Mouse (Mus musculus) liver, embryonic 16.5 days (tissue): ENCODE measurements around the gene Odf3. TPM values are rescaled to one million over a fixed set of nuclear protein-coding genes. Genes with fewer than 3 reads are reported as not detected.
A peak's percentile ranks its signal among the peaks of the same experiment; 100 is the strongest.

Experiments
- ATAC-seq: fragments of 200-750 bp; cut with Nextera tagmentation; 2 replicates; pipeline ENCODE4 v1.8.0; 2017; ENCODE audit warnings: low read depth, mild to moderate bottlenecking, moderate number of reproducible peaks, moderate library complexity
- H3K27ac ChIP-seq: fragments of 300-500 bp; sonication (generic); 2 replicates; pipeline ENCODE4 v1.5.1; 2014; ENCODE audit warnings: mild to moderate bottlenecking, low read length
- H3K27me3 ChIP-seq: fragments of 300-500 bp; sonication (generic); 2 replicates; pipeline ENCODE4 v1.6.1; 2014; ENCODE audit warnings: low read depth, low read length, mixed read lengths; ENCODE audit not compliant: control insufficient read depth, insufficient read depth
- H3K36me3 ChIP-seq: fragments of 300-500 bp; sonication (generic); 2 replicates; pipeline ENCODE4 v1.6.1; 2014; ENCODE audit warnings: mild to moderate bottlenecking; ENCODE audit not compliant: control insufficient read depth, insufficient read depth
- H3K4me1 ChIP-seq: fragments of 300-500 bp; sonication (generic); 2 replicates; pipeline ENCODE4 v1.6.1; 2014; ENCODE audit warnings: low read depth, low read length, mixed read lengths; ENCODE audit not compliant: control insufficient read depth
- H3K4me2 ChIP-seq: fragments of 300-500 bp; sonication (generic); 2 replicates; pipeline ENCODE4 v1.6.1; 2014; ENCODE audit warnings: low read depth, low read length, mixed read lengths
- H3K4me3 ChIP-seq: fragments of 300-500 bp; sonication (generic); 2 replicates; pipeline ENCODE4 v1.5.1; 2014; ENCODE audit warnings: low read depth, mild to moderate bottlenecking, low read length
- H3K9ac ChIP-seq: fragments of 300-500 bp; sonication (generic); 2 replicates; pipeline ENCODE4 v1.6.1; 2014; ENCODE audit warnings: low read depth, low read length
- H3K9me3 ChIP-seq: fragments of 300-500 bp; sonication (generic); replicated peaks from 2 replicates; pipeline ENCODE4 v1.6.1; 2016; ENCODE audit warnings: low read length; ENCODE audit not compliant: control insufficient read depth
- WGBS: fragments of 180-500 bp; shearing (Covaris S2); extraction: QIAGEN DNeasy Blood & Tissue Kit; methylation state at CpG from one replicate; pipeline ENCODE4 v1.1.7; 2014; ENCODE audit not compliant: insufficient replicate concordance; 5-methylcytosine and 5-hydroxymethylcytosine counted together
- polyA plus RNA-seq: library from polyadenylated mRNA; unstranded; fragments of >200 nt; fragmentation: Nextera tagmentation; extraction: Ambion mirVana; gene quantifications from 2 replicates; pipeline ENCODE4 v1.2.1, GENCODE M21; 2015

Odf3 gene
- polyA plus RNA-seq, 1 experiment from 2014 or later: not detected

GRCm38 (mm10) chr7:140821653-140822329 lies 25.8 kb upstream of the Odf3 start, which contains the start of gene Zfp941:
Gene Zfp941 (minus strand): TSS chr7:140822178.
- Histone ChIP-seq H3K4me2 (peak within 1 kb of the TSS; percentile 64), H3K27me3 (no peaks in the 10 kb centered on the region), H3K4me1 (no peaks in the 10 kb centered on the region; the same call in 1 of the 2 replicates), H3K9ac (peak within 1 kb of the TSS; percentile 39; the same call in 1 of the 2 replicates), H3K36me3 (no peaks in the 10 kb centered on the region), H3K4me3 (peak within 1 kb of the TSS; percentile 48), H3K9me3 (no peaks in the 10 kb centered on the region), H3K27ac (no peak within 1 kb of the TSS)
- peak; percentile 35; the same call in 1 of the 2 replicates for ATAC-seq
- 3% methylated on average over 21 of the region's 21 CpGs for WGBS

GRCm38 (mm10) chr7:140822731-140823130 lies 24.9 kb upstream of the Odf3 start:
- Histone ChIP-seq H3K27ac (no peak overlapping the region), H3K4me2 (no peak overlapping the region), H3K9ac (no peak overlapping the region), H3K4me3 (no peak overlapping the region), H3K9me3 (no peaks in the 10 kb centered on the region), H3K4me1 (no peaks in the 10 kb centered on the region; the same call in 1 of the 2 replicates), H3K36me3 (no peaks in the 10 kb centered on the region), H3K27me3 (no peaks in the 10 kb centered on the region)
- 68% methylated on average over 4 of the region's 4 CpGs for WGBS
- no peak for ATAC-seq

DNA sequence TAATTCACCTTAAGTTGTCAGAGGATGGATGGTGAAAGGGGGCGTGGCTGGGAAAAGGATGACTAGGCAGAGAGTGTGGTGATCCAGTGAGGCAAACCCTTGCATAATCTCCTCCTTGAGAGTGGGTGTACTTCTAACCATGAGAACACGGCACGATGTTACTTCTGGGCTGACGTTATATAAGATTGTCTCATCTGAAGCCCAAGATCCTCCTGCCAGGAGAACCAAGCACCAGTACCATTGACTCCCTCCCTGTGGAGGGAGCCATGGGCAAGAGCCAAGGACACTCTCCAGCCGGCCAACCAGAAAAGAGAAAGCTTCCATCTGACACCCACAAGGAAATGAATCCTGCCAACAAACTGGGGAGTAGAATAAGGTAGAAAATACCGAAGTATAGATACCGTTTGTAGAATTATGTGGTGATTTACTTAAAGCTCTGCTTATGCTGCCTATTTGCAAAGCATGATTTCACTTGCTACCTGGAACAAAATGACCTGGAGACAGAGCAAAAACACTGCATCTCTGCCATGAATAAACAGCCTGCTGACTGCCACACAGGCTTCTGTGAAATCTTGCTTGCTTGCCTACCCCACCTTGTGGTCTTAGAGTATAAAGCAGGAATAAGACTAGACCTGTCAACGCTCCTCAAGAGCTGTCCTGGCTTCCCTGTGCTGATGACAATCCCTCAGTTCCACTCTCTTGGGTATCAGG lies 19.3 kb upstream of the Odf3 start:
- 25% methylated on average over 8 of the region's 8 CpGs for WGBS
- Histone ChIP-seq H3K9ac (no peak overlapping the region), H3K4me1 (no peaks in the 10 kb centered on the region), H3K36me3 (no peaks in the 10 kb centered on the region), H3K4me3 (no peak overlapping the region), H3K9me3 (no peaks in the 10 kb centered on the region), H3K4me2 (0 out of 2 replicates have a peak overlapping the region, but pooled peaks have one; percentile 12), H3K27me3 (no peaks in the 10 kb centered on the region), H3K27ac (no peak overlapping the region)
- ATAC-seq: peak; percentile 48; the same call in 1 of the 2 replicates

- no peak overlapping the region for H3K9ac ChIP-seq
- no peaks in the 10 kb centered on the region; the same call in 1 of the 2 replicates for H3K4me1 ChIP-seq
- H3K36me3 ChIP-seq: no peaks in the 10 kb centered on the region
- ATAC-seq: no peak
- H3K4me2 ChIP-seq: no peak overlapping the region
- 48% methylated on average over 6 of the region's 6 CpGs for WGBS
- H3K4me3 ChIP-seq: no peak overlapping the region
- no peaks in the 10 kb centered on the region for H3K27me3 ChIP-seq
- no peaks in the 10 kb centered on the region for H3K9me3 ChIP-seq
- H3K27ac ChIP-seq: no peak overlapping the region
Observed at GRCm38 (mm10) chr7:140831447-140831846, 16.2 kb upstream of the Odf3 start.

DNA sequence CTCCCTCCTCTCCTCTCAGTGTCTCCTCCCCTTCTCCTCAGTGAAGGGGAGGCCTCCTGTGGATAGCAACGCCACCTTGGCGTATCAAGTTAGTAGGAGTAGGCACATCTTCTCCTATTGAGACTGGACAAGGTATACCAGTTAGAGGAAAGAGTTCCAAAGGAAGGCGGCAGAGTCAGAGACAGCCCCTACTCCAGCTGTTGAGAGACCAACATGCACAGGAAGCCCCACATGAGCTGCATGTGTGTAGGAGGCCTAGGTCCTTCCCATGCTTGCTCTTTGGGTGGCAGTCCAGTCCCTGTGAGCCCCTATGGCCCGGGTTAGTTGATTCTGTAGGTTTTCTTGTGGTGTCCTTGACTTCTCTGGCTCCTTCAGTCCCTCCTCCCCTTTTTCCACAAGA lies 14.3 kb upstream of the Odf3 start:
- H3K9me3 ChIP-seq: no peaks in the 10 kb centered on the region
- H3K4me3 ChIP-seq: no peak overlapping the region
- 61% methylated on average over 4 of the region's 4 CpGs for WGBS
- ATAC-seq: no peak
- H3K4me1 ChIP-seq: no peaks in the 10 kb centered on the region; the same call in 1 of the 2 replicates
- H3K4me2 ChIP-seq: no peak overlapping the region
- H3K27ac ChIP-seq: no peak overlapping the region
- H3K36me3 ChIP-seq: no peaks in the 10 kb centered on the region
- no peak overlapping the region for H3K9ac ChIP-seq
- no peaks in the 10 kb centered on the region for H3K27me3 ChIP-seq

GRCm38 (mm10) chr7:140834968-140835757 lies 12.4 kb upstream of the Odf3 start, which contains the start of gene Urah:
Gene Urah (plus strand): TSS chr7:140835018.
- peak within 1 kb of the TSS; percentile 15 for H3K4me3 ChIP-seq
- H3K9me3 ChIP-seq: no peaks in the 10 kb centered on the region
- peak; percentile 62 for ATAC-seq
- H3K9ac ChIP-seq: peak within 1 kb of the TSS; percentile 19; the same call in 1 of the 2 replicates
- no peaks in the 10 kb centered on the region for H3K27me3 ChIP-seq
- peak within 1 kb of the TSS; percentile 2; the same call in 1 of the 2 replicates for H3K27ac ChIP-seq
- peak within 1 kb of the TSS; percentile 23; the same call in 1 of the 2 replicates for H3K4me2 ChIP-seq
- no peaks in the 10 kb centered on the region; the same call in 1 of the 2 replicates for H3K4me1 ChIP-seq
- WGBS: 43% methylated on average over 20 of the region's 20 CpGs
- H3K36me3 ChIP-seq: no peaks in the 10 kb centered on the region

GRCm38 (mm10) chr7:140835758-140836087 lies 11.9 kb upstream of the Odf3 start:
- Histone ChIP-seq H3K27ac (peak overlapping the region; percentile 2; the same call in 1 of the 2 replicates), H3K36me3 (no peaks in the 10 kb centered on the region), H3K4me2 (peak overlapping the region; percentile 23; the same call in 1 of the 2 replicates), H3K27me3 (no peaks in the 10 kb centered on the region), H3K9me3 (no peaks in the 10 kb centered on the region), H3K4me3 (peak overlapping the region; percentile 15; the same call in 1 of the 2 replicates), H3K4me1 (no peaks in the 10 kb centered on the region; the same call in 1 of the 2 replicates), H3K9ac (peak overlapping the region; percentile 19; the same call in 1 of the 2 replicates)
- peak; percentile 51 for ATAC-seq
- 56% methylated on average over 2 of the region's 2 CpGs for WGBS

- H3K36me3 ChIP-seq: no peaks in the 10 kb centered on the region
- whole genome bisulfite sequencing: 71% methylated on average over 9 of the region's 9 CpGs
- no peak overlapping the region for H3K9ac ChIP-seq
- no peak overlapping the region for H3K4me3 ChIP-seq
- H3K27me3 ChIP-seq: no peaks in the 10 kb centered on the region
- no peaks in the 10 kb centered on the region; the same call in 1 of the 2 replicates for H3K4me1 ChIP-seq
- no peak for ATAC-seq
- H3K27ac ChIP-seq: no peak overlapping the region
- no peak overlapping the region for H3K4me2 ChIP-seq
- H3K9me3 ChIP-seq: no peaks in the 10 kb centered on the region
Observed at GRCm38 (mm10) chr7:140836243-140837115, 11.1 kb upstream of the Odf3 start.
